Mouse (Mus musculus): ENCODE results near the gene Iqcn.

The Iqcn gene

DNA sequence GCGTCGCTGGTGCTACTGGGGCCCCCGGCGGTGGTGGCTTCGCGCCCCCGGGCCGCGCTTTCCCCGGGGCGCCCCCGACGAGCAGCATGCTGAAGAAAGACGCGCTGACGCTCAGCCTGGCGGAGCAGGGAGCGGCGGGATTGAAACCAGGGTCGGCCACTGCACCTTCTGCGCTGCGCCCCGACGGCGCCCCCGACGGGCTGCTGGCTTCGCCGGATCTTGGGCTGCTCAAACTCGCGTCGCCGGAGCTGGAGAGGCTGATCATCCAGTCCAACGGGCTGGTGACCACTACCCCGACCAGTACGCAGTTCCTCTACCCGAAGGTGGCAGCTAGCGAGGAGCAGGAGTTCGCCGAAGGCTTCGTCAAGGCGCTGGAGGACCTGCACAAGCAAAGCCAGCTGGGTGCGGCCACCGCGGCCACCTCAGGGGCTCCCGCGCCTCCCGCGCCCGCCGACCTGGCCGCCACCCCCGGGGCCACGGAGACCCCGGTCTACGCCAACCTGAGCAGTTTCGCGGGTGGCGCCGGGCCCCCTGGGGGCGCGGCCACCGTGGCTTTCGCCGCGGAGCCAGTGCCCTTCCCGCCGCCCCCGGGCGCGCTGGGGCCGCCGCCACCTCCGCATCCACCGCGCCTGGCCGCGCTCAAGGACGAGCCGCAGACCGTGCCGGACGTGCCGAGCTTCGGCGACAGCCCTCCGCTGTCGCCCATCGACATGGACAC is 4.0 kb upstream of the Iqcn start:
- no peak for DNase-seq (ENCODE audit: low read depth in 2 of 2, low spot score in 2 of 2)

- peak; percentile 71 to 73 for DNase-seq (ENCODE audit: low read depth in 2 of 2, low spot score in 2 of 2)
Observed at GRCm38 (mm10) chr8:70699834-70700554, 3.3 kb upstream of the Iqcn start.

DNA sequence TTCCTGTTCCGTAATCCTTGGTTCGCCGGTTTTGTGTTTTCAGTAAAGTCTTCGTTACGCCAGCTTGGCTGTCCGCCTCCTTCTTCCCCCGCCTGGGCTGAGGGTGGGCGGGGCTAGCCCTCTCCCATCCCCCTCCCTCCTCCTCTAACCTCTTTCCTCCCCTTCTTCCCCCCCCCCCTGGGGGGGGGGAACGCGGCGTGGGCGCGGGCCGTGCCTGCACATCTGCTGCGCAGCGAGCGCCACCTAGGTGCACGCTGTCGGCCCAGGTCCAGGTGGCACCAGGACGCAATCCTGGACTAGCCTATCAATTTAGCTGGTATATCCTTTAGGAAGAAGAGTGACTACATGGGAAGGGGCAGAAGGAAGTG is 2.7 kb upstream of the Iqcn start:
- peak; percentile 72 to 80 for DNase-seq (ENCODE audit: low read depth in 2 of 2, low spot score in 2 of 2)

DNA sequence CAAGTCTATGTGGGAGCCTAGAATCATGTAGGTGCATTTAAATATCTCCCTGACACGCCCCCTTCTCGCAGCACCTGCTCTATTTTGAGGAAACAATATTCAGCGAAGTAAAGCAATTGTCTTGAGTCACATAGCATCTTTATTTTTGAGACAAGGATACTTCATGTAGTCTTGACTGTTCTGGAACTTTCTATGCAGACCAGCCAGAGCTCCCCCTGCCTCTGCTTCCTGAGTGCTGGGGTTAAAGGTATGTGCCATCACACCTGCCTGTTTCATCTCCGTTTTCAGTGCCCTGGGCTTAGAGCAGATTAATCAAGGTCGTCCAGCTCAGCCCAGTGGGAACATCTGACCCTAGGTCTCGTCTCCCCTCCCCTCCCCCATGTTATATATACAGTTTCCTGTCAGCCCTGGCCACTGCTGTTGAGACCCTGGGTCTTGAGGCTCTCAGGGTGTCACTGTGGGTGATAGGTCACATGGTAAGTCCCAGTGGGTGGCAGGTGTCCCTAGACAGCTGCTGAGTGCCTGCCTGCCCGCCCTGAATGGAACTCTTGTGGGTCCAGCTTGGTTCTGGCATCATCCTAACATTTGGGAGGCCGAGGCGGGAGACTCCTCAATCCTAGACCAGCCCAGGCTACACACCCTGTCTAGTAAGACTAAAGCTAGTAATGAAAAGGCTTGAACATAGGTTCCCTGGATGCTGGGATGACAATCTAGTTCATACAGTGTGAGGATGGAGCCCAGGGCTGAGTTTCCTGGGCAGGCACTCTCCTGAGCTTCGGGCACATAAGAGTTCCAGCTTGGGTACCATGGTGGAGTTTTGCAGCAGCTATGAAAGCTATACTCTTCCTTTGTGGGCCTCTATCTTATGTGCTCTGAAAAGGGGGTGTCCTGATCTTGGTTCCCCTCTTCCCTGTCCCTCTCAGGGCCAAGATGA is 1.9 kb upstream of the Iqcn start:
- DNase-seq (ENCODE audit: low read depth in 2 of 2, low spot score in 2 of 2): peak in 1 of 2 experiments; percentile 33

DNA sequence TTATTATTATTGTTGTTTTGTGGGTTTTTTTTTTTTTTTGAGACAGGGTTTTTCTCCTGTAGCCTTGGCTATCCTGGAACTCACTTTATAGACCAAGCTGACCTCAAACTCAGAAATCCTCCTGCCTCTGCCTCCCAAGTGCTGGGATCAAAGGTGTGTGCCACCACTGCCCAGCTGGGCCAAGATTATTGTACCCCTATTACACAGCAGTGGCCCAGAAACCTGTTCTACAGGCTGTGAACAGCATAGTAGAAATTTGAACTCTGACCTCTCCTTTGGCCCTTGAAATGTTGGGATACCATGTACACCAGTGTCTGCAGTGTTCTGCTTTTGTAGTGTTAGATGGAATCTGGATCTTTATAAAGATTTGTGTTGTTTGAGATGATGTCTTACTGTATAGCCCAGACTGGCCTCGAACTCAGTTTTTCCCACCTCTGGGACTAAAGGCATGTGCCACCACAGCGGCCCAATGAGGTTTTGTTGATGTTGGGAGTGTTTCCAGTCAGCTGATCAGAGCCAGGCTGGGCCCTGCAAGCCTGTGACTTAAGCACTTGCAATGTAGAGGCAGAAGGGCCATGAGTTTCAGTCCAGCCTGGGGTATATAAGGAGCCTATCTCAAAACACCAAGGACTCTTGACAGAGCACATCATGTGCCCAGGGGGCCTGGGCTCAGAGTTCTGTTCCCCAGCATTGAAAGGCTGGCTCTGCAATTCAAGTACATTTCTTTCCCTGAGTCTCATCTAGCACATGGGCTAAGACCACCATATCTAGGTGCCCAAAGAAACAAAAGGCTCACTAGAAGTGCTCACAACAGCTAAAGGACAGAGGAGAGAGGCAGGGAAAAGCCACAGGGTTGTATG is 1.0 kb upstream of the Iqcn start:
- DNase-seq (ENCODE audit: low read depth in 2 of 2, low spot score in 2 of 2): no peak

- no peak for DNase-seq (ENCODE audit: low read depth in 2 of 2, low spot score in 2 of 2)
Observed at GRCm38 (mm10) chr8:70702842-70703182, 445 bp upstream of the Iqcn start.

DNA sequence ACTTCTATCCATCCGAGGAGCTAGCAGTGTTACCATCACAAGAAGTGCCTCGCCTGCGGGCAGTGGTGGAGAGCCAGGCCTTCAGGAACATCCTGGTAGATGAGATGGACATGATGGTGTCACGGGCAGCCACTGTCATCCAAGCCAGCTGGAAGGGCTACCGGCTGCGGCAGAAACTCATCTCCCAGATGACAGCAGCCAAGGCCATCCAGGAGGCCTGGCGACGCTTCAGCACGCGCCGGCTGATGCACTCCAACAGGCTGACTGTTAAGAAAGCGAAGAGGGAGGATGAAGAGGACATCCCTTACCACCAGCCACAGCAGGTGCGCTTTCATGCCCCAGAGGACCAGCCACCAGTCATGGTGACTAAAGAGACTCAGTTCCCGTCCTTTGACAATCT is 5.0 kb downstream of the Iqcn start:
- no peak for DNase-seq (ENCODE audit: low read depth in 2 of 2, low spot score in 2 of 2)

DNA sequence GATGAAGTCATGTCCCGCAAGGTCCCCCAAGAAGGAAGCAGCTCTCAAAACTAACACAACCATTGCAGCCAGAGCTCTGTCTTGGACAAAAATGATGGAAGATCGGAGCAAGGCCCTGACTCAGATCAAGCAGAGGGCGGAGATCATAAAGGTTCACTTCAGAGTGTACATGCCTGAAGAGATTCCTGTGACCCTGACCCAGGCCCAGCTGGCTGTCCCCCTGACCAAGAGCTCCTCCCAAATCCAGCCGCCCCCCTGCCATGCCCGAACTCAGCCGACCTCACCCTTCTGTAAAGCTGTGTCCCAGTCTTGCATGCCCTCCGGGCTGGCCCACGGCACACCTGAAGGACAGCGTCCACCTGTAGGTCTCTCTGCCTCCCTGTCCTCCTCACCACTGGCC is 6.5 kb downstream of the Iqcn start:
- no peak for DNase-seq (ENCODE audit: low read depth in 2 of 2, low spot score in 2 of 2)

DNA sequence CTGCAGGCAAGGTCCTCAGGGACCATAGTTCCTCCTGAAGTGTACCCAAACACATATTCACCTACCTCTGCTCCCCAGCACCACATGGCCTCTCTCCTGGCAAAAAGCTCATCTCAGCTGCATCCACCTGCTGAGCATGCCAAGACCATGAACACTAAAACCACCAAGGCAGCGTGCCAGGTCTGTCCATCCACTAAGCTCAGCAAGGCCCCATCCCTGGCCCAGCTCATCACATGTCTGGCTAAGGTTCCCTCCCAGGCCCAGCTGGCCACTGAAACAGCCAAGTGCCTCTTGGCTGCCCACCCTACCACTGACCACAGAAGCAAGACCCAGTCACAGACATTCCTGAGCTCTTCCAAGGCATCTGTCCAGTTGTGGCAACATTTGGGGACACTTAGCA is 7.0 kb downstream of the Iqcn start:
- no peak for DNase-seq (ENCODE audit: low read depth in 2 of 2, low spot score in 2 of 2)

GRCm38 (mm10) chr8:70711041-70711440 is 7.8 kb downstream of the Iqcn start:
- DNase-seq (ENCODE audit: low read depth in 2 of 2, low spot score in 2 of 2): no peak

GRCm38 (mm10) chr8:70713991-70714390 is 10.7 kb downstream of the Iqcn start:
- no peak for DNase-seq (ENCODE audit: low read depth in 2 of 2, low spot score in 2 of 2)

GRCm38 (mm10) chr8:70715086-70715485 is 11.8 kb downstream of the Iqcn start:
- DNase-seq (ENCODE audit: low read depth in 2 of 2, low spot score in 2 of 2): no peak

DNA sequence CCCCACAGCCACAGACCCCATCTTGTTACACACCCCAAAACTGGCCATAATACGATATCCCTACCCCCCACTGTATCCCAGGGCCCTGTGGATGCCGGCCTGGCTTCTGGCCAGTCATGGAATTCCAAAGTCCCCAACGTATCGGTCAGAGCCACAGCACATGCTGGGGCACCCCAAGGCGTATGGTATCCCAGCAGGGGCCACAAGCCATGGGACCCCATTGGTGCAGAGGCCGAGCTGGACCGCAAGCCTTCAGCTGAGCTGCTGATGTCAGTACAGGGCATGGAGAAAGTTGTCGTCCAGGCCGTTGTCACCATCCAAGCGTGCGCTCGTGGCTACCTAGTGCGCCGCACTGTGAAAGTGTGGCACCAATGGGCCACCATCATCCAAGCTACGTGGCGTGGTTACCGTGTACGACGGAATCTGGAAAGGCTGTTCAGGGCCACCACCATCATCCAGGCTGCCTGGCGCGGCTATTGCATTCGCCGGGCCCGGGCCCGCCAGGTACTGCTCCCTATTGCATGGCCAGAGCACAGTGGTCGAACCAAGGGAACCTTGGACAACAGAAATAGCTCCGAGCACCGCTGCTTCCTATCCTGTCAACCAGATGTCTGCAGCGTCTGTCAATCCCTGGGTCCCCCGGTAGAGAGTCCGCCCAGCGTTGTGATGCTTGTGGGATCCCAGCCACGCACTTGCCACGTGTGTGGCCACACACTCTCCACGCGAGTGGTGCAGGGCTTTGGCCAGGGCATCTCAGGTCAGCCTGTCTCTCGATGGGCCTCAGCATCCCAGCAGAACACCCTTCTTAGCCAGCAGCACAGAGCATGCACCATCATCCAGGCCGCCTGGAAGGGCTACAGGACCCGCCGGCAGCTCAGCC is 13.5 kb downstream of the Iqcn start:
- no peak for DNase-seq (ENCODE audit: low read depth in 2 of 2, low spot score in 2 of 2)

DNA sequence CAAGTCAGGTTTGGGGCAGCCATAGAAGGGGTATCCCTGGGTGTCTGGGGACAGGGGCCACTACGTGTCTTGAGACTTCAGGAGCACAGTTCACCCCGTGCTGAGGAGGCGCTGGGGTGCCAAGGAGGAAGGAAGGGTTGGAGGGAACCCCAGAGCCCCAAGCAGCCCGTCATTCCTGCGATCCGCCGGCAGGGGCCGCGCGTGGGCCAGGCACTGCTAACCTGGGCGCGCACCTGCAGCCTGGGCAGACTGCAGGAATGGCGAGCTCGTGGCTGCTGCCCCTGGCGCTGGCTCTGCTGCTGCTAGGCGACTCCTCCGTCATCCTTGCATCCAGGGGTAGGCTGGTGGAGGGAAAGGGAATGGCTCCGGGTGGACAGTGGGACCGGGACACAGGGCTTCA is 15.0 kb downstream of the Iqcn start, which contains the start of gene Gm3336:
TSS of gene Gm3336 (plus strand) at position 247 of the 400 bp plus-strand sequence.
- DNase-seq (ENCODE audit: low read depth in 2 of 2, low spot score in 2 of 2): peak; percentile 69 to 75

GRCm38 (mm10) chr8:70719796-70720270 is 16.6 kb downstream of the Iqcn start:
- no peak for DNase-seq (ENCODE audit: low read depth in 2 of 2, low spot score in 2 of 2)

DNA sequence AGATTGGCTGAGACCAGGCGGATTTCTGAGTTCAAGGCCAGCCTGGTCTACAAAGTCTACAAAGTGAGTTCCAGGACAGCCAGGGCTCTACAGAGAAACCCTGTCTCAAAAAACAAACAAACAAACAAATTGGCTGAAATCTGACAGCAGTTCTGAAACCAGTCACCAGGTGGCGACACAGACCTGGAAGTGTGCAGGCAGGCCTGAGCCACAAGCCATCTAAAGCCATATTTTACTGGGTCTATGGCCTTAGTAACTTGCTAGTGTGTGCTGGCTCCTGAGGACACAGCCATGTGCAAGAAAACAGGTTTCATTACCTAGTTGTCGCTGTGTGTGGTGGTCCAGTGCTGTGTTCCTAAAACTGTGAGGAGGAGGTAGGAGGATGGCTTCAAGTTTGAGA is 17.5 kb downstream of the Iqcn start:
- DNase-seq (ENCODE audit: low read depth in 2 of 2, low spot score in 2 of 2): peak; percentile 79 to 87

DNA sequence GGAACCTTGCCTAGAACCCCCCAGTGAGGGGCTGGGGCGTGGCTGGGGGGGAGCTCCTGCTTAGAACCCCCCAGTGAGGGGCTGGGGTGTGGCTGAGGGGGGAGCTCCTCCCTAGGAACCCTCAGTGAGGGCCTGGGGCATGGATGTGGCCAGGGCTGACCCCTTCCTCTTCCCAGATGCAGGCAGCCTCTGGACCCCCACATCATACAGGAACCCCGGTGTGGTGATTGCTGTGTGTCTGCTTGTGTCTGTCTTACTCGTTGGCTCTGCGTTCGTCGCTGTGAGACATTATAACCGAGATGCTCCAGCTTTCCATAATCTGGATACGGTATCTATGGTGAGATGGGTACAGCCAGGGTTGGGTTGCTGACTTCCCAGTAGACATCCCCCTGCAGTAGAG is 18.3 kb downstream of the Iqcn start:
- DNase-seq (ENCODE audit: low read depth in 2 of 2, low spot score in 2 of 2): no peak

GRCm38 (mm10) chr8:70723486-70724210 is 20.4 kb downstream of the Iqcn start, which contains the start of gene Pde4c:
Gene Pde4c, plus strand, starts transcription at chr8:70723720.
- DNase-seq (ENCODE audit: low read depth in 2 of 2, low spot score in 2 of 2): no peak

GRCm38 (mm10) chr8:70724216-70724615 is 21.0 kb downstream of the Iqcn start:
- no peak for DNase-seq (ENCODE audit: low read depth in 2 of 2, low spot score in 2 of 2)

Data from CD8-positive naive resting alpha-beta T cell, adult 2 months (primary cell).